In genomic region chr10:62104835-62105576, GRCm38 (mm10) we compare ENCODE assay signal across 9 mouse cellular contexts. TPM values are rescaled to one million over a fixed set of nuclear protein-coding genes. Genes with fewer than 3 reads are reported as not detected.
DNase-seq lines count a peak whose midpoint lies in the region; ATAC-seq lines count a peak whose summit lies in the region.
"Had no signal": no experiment of that assay in that cellular context is flagged by ENCODE, and none has a peak within 500 bp of the region (broad histone marks: within the 10 kb centered on the region; RNA-seq: fewer than 3 reads in every experiment).

No protein-coding gene starts in this region.

- DNase-seq in kidney, adult 18-20 months: peak; percentile 62
- DNase-seq in T-cell, adult 2 months (ENCODE audit: low spot score): peak; percentile 55
- DNase-seq in cerebellum, postnatal 14 days: peak; percentile 87 to 90
- peak; percentile 70 for DNase-seq in induced T-regulatory cell, adult 2 months (ENCODE audit: low read depth)
- DNase-seq in left cerebral cortex, postnatal 4 days: peak; percentile 79
- peak; percentile 72 for DNase-seq in right cerebral cortex, adult 18-20 months
- DNase-seq in thymus, postnatal 4 days: peak; percentile 85

- H3K27ac ChIP-seq in kidney, embryonic 15.5 days: no peak overlapping the region

- peaks cover 5% of the 10 kb centered on the region; the same call in 1 of the 2 replicates for H3K4me1 ChIP-seq in kidney, embryonic 15.5 days

- no peak overlapping the region for H3K4me3 ChIP-seq in kidney, embryonic 15.5 days (replicated peaks)
- H3K4me3 ChIP-seq: myocyte had no signal

- H3K27me3 ChIP-seq in kidney, embryonic 15.5 days: peaks cover 79% of the 10 kb centered on the region

- WGBS in kidney, embryonic 15.5 days: 32% methylated on average over 7 of the region's 7 CpGs

- H3K4me2 ChIP-seq in kidney, embryonic 15.5 days: no peak overlapping the region

- no peaks in the 10 kb centered on the region for H3K36me3 ChIP-seq in kidney, embryonic 15.5 days

- intact Hi-C loops in left cerebral cortex, postnatal 4 days (cut with DNase I): loop anchor here (2.0 to 10.0 kb wide), 4 partner anchors 48 to 268 kb away; no protein-coding TSS in a partner anchor

- H3K9me3 ChIP-seq in kidney, embryonic 15.5 days (replicated peaks): no peaks in the 10 kb centered on the region

- no peak for ATAC-seq in kidney, embryonic 15.5 days (replicated peaks; ENCODE audit: low FRiP score)

- H3K9ac ChIP-seq in kidney, embryonic 15.5 days: no peak overlapping the region

RNA-seq across cellular contexts. Expression of gene Neurog3, which starts 27.9 kb away (rescaled TPM):
- polyA plus RNA-seq in kidney, embryonic 15.5 days (2015; fragmentation: Nextera tagmentation; extraction: Ambion mirVana): not detected in 2 replicates
- not detected for total RNA-seq in left cerebral cortex, postnatal 4 days (2021)
- polyA plus RNA-seq: myocyte had no signal

RNA-seq across cellular contexts. Expression of gene Fam241b, which starts 38.7 kb away (rescaled TPM):
- polyA plus RNA-seq in kidney, embryonic 15.5 days (2015; fragmentation: Nextera tagmentation; extraction: Ambion mirVana): 12.8 and 16.3 TPM in 2 replicates
- 10 to 100 TPM; 77.9 to 92.9 TPM for total RNA-seq in left cerebral cortex, postnatal 4 days (2021)
